Mouse (Mus musculus) lung, embryonic 14.5 days (tissue): ENCODE measurements at regions not wholly inside any gene's neighbourhood (a gene's known extent, or its start where the extent isn't known, plus 50 kb on each side); places are given as distances from the start of the nearest gene placed in this dataset.
A peak's percentile ranks its signal among the peaks of the same experiment; 100 is the strongest.

Source experiments
- ATAC-seq: fragments of 200-750 bp; cut with Nextera tagmentation; 2 replicates; pipeline ENCODE4 v1.8.0; 2017; ENCODE audit warnings: mild to moderate bottlenecking, moderate TSS enrichment, moderate library complexity; ENCODE audit not compliant: insufficient read depth
- DNase-seq: peaks from one replicate; pipeline ENCODE4 v3.0.0-alpha.2; 2015
- H3K27ac ChIP-seq: fragments of 300-500 bp; sonication (generic); 2 replicates; pipeline ENCODE4 v1.5.1; 2014; ENCODE audit warnings: low read depth, mild to moderate bottlenecking, moderate library complexity
- H3K27me3 ChIP-seq: fragments of 300-500 bp; sonication (generic); 2 replicates; pipeline ENCODE4 v1.6.1; 2014; ENCODE audit warnings: low read length, control low read depth; ENCODE audit not compliant: insufficient read depth
- H3K36me3 ChIP-seq: fragments of 300-500 bp; sonication (generic); 2 replicates; pipeline ENCODE4 v1.6.1; 2014; ENCODE audit warnings: control low read depth; ENCODE audit not compliant: insufficient read depth
- H3K4me1 ChIP-seq: fragments of 300-500 bp; sonication (generic); 2 replicates; pipeline ENCODE4 v1.6.1; 2014; ENCODE audit warnings: antibody characterized with exemption, control low read depth; ENCODE audit not compliant: insufficient read depth
- H3K4me2 ChIP-seq: fragments of 300-500 bp; sonication (generic); 2 replicates; pipeline ENCODE4 v1.6.1; 2014; ENCODE audit warnings: mild to moderate bottlenecking
- H3K4me3 ChIP-seq: fragments of 300-500 bp; sonication (generic); 2 replicates; pipeline ENCODE4 v1.5.1; 2014; ENCODE audit warnings: low read depth, low read length
- H3K9ac ChIP-seq: fragments of 300-500 bp; sonication (generic); 2 replicates; pipeline ENCODE4 v1.6.1; 2014
- H3K9me3 ChIP-seq: fragments of 300-500 bp; sonication (generic); 2 replicates; pipeline ENCODE4 v1.6.1; 2016; ENCODE audit warnings: low read depth, low read length, control low read depth
- CTCF ChIP-seq: IDR thresholded peaks from 2 replicates; pipeline ENCODE4 v1.5.1; 2016; ENCODE audit warnings: antibody characterized with exemption, low read depth
- WGBS: fragments of 180-500 bp; shearing (Covaris S2); extraction: QIAGEN DNeasy Blood & Tissue Kit; methylation state at CpG from one replicate; pipeline ENCODE4 v1.1.7; 2014; 5-methylcytosine and 5-hydroxymethylcytosine counted together

GRCm38 (mm10) chr1:189584831-189585230 is 103.1 kb downstream of the Cenpf start:
- H3K27ac ChIP-seq: no peak overlapping the region
- no peak overlapping the region for H3K9ac ChIP-seq
- no peaks in the 10 kb centered on the region for H3K4me1 ChIP-seq
- H3K4me2 ChIP-seq: no peak overlapping the region
- no peak for TF ChIP-seq CTCF
- no peaks in the 10 kb centered on the region for H3K36me3 ChIP-seq
- WGBS: 52% methylated on average over 3 of the region's 3 CpGs
- peak; percentile 26 for DNase-seq
- no peak overlapping the region for H3K4me3 ChIP-seq
- no peaks in the 10 kb centered on the region for H3K9me3 ChIP-seq
- no peaks in the 10 kb centered on the region for H3K27me3 ChIP-seq
- no peak for ATAC-seq

- Histone ChIP-seq H3K27me3 (no peaks in the 10 kb centered on the region), H3K4me3 (no peak overlapping the region), H3K9ac (no peak overlapping the region), H3K27ac (no peak overlapping the region), H3K9me3 (no peaks in the 10 kb centered on the region), H3K4me2 (no peak overlapping the region), H3K36me3 (no peaks in the 10 kb centered on the region), H3K4me1 (no peaks in the 10 kb centered on the region)
- DNase-seq (peak; percentile 30), ATAC-seq (no peak)
- WGBS: 78% methylated on average over 4 of the region's 4 CpGs
- no peak for TF ChIP-seq CTCF
These were observed 106.5 kb downstream of the Cenpf start for GRCm38 (mm10) chr1:189581427-189581826.

GRCm38 (mm10) chr1:189579358-189579757 is 108.5 kb downstream of the Cenpf start:
- peak; percentile 54 for ATAC-seq
- peak; percentile 85 for DNase-seq
- WGBS: 57% methylated on average over 2 of the region's 2 CpGs
- Histone ChIP-seq H3K9ac (no peak overlapping the region), H3K27ac (no peak overlapping the region), H3K36me3 (no peaks in the 10 kb centered on the region), H3K4me2 (no peak overlapping the region), H3K4me1 (no peaks in the 10 kb centered on the region), H3K27me3 (no peaks in the 10 kb centered on the region), H3K4me3 (no peak overlapping the region), H3K9me3 (no peaks in the 10 kb centered on the region)
- TF ChIP-seq CTCF: peak; percentile 87

GRCm38 (mm10) chr1:189576311-189577002 is 111.4 kb downstream of the Cenpf start:
- Histone ChIP-seq H3K4me1 (no peaks in the 10 kb centered on the region), H3K4me2 (no peak overlapping the region), H3K36me3 (no peaks in the 10 kb centered on the region), H3K9me3 (no peaks in the 10 kb centered on the region), H3K4me3 (no peak overlapping the region), H3K27ac (peak overlapping the region; percentile 47; the same call in 1 of the 2 replicates), H3K9ac (no peak overlapping the region), H3K27me3 (no peaks in the 10 kb centered on the region)
- TF ChIP-seq CTCF: no peak
- ATAC-seq: no peak
- DNase-seq: peak; percentile 46
- WGBS: 40% methylated on average over 11 of the region's 11 CpGs

GRCm38 (mm10) chr1:189575525-189576240 is 112.2 kb downstream of the Cenpf start:
- Histone ChIP-seq H3K36me3 (no peaks in the 10 kb centered on the region), H3K4me3 (no peak overlapping the region), H3K4me2 (no peak overlapping the region), H3K9me3 (no peaks in the 10 kb centered on the region), H3K27ac (no peak overlapping the region), H3K27me3 (no peaks in the 10 kb centered on the region), H3K9ac (no peak overlapping the region), H3K4me1 (no peaks in the 10 kb centered on the region)
- TF ChIP-seq CTCF: no peak
- WGBS: 89% methylated on average over 10 of the region's 10 CpGs
- no peak for DNase-seq
- no peak for ATAC-seq

- no peak overlapping the region for H3K9ac ChIP-seq
- no peaks in the 10 kb centered on the region for H3K36me3 ChIP-seq
- no peaks in the 10 kb centered on the region for H3K27me3 ChIP-seq
- DNase-seq (peak; percentile 76), ATAC-seq (peak; percentile 88)
- no peaks in the 10 kb centered on the region for H3K9me3 ChIP-seq
- no peak overlapping the region for H3K27ac ChIP-seq
- no peaks in the 10 kb centered on the region for H3K4me1 ChIP-seq
- 14% methylated on average over 7 of the region's 7 CpGs for WGBS
- no peak overlapping the region for H3K4me3 ChIP-seq
- TF ChIP-seq CTCF: no peak
- H3K4me2 ChIP-seq: no peak overlapping the region
These were observed 121.4 kb downstream of the Cenpf start for GRCm38 (mm10) chr1:189566491-189566890.

DNA sequence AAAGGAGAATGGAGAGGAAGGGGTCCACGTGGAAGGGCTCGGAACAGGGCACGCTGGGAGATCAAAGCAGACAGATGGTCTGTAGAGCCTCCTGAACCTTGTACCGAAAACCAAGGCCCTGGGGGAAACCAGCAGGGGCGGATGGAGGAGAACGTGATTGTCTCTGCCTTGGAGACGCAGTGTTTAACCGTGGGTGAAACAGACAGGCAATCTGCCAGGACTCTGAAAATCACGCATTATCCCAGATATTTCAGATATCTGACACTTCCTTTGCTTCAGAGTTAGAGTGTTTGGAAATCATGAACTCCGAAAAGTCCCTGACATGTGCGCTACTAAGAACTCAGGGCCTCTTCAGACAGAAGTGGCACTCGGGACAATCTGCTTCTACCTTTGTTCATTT is 126.1 kb downstream of the Cenpf start:
- H3K4me2 ChIP-seq: no peak overlapping the region
- no peak overlapping the region for H3K4me3 ChIP-seq
- no peaks in the 10 kb centered on the region for H3K9me3 ChIP-seq
- no peaks in the 10 kb centered on the region for H3K27me3 ChIP-seq
- 59% methylated on average over 12 of the region's 12 CpGs for WGBS
- no peaks in the 10 kb centered on the region for H3K36me3 ChIP-seq
- ATAC-seq: no peak
- no peaks in the 10 kb centered on the region; the same call in 1 of the 2 replicates for H3K4me1 ChIP-seq
- DNase-seq: peak; percentile 54
- TF ChIP-seq CTCF: no peak
- no peak overlapping the region for H3K9ac ChIP-seq
- no peak overlapping the region for H3K27ac ChIP-seq
